Mouse (Mus musculus) kidney, embryonic 14.5 days (tissue): Measurements from ENCODE around the gene Cyp2d11. TPM values are rescaled to one million over a fixed set of nuclear protein-coding genes. Genes with fewer than 3 reads are reported as not detected.

Experiments
- ATAC-seq: fragments of 200-750 bp; cut with Nextera tagmentation; 2 replicates; pipeline ENCODE4 v1.8.0; 2017; ENCODE audit warnings: moderate number of reproducible peaks, mild to moderate bottlenecking, moderate TSS enrichment, moderate library complexity; ENCODE audit not compliant: low FRiP score, low TSS enrichment
- H3K27ac ChIP-seq: fragments of 300-500 bp; sonication (generic); 2 replicates; pipeline ENCODE4 v1.5.1; 2014; ENCODE audit warnings: low read depth, mild to moderate bottlenecking, low read length, moderate library complexity, mixed read lengths
- H3K27me3 ChIP-seq: fragments of 300-500 bp; sonication (generic); 2 replicates; pipeline ENCODE4 v1.6.1; 2014; ENCODE audit warnings: mild to moderate bottlenecking, low read length; ENCODE audit not compliant: control insufficient read depth, insufficient read depth
- H3K36me3 ChIP-seq: fragments of 300-500 bp; sonication (generic); 2 replicates; pipeline ENCODE4 v1.6.1; 2014; ENCODE audit warnings: low read length, mixed read lengths; ENCODE audit not compliant: control insufficient read depth, insufficient read depth
- H3K4me1 ChIP-seq: fragments of 300-500 bp; sonication (generic); 2 replicates; pipeline ENCODE4 v1.6.1; 2014; ENCODE audit warnings: low read length, mixed read lengths; ENCODE audit not compliant: control insufficient read depth, insufficient read depth
- H3K4me2 ChIP-seq: fragments of 300-500 bp; sonication (generic); replicated peaks from 2 replicates; pipeline ENCODE4 v1.6.1; 2014; ENCODE audit warnings: low read depth, mild to moderate bottlenecking, low read length
- H3K4me3 ChIP-seq: fragments of 300-500 bp; sonication (generic); 2 replicates; pipeline ENCODE4 v1.5.1; 2014; ENCODE audit warnings: mild to moderate bottlenecking, low read length
- H3K9ac ChIP-seq: fragments of 300-500 bp; sonication (generic); 2 replicates; pipeline ENCODE4 v1.6.1; 2014; ENCODE audit warnings: low read depth, mild to moderate bottlenecking, low read length, moderate library complexity
- H3K9me3 ChIP-seq: fragments of 300-500 bp; sonication (generic); 2 replicates; pipeline ENCODE4 v1.6.1; 2016; ENCODE audit warnings: low read length; ENCODE audit not compliant: control insufficient read depth
- WGBS: fragments of 180-500 bp; shearing (Covaris S2); extraction: QIAGEN DNeasy Blood & Tissue Kit; methylation state at CpG from one replicate; pipeline ENCODE4 v1.1.7; 2014; 5-methylcytosine and 5-hydroxymethylcytosine counted together
- polyA plus RNA-seq: library from polyadenylated mRNA; unstranded; fragments of >200 nt; fragmentation: Nextera tagmentation; extraction: Ambion mirVana; gene quantifications from 2 replicates; pipeline ENCODE4 v1.2.1, GENCODE M21; 2014

Cyp2d11 gene
- polyA plus RNA-seq, 1 experiment from 2014 or later, result not detected

DNA sequence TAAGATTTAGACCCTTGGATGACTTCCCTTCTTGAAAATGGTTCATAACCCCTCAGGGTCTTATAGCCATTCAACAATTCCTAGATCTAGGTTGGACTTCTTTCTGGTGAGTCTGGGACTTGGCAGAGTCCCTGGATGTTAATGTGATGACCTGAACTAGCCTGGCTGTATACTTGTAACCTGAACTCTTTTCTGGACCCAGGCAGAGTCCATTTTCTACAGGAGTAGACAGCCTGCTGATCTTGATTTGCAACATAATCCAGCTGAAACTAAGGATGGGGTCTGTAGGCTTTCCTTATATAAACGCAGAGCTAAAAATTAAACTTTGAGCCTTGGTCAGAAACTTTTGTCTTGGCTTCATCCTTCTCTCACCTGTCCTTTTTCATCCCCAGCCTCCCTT, 24.8 kb upstream of the Cyp2d11 start:
- ATAC-seq, result no peak
- 81% methylated on average over 1 of the region's 1 CpGs for WGBS
- Histone ChIP-seq H3K4me1 (peaks cover 7% of the 10 kb centered on the region; the same call in 1 of the 2 replicates), H3K4me2 (no peak overlapping the region), H3K9me3 (no peaks in the 10 kb centered on the region), H3K27me3 (no peaks in the 10 kb centered on the region), H3K9ac (no peak overlapping the region), H3K4me3 (no peak overlapping the region), H3K36me3 (no peaks in the 10 kb centered on the region), H3K27ac (no peak overlapping the region)

GRCm38 (mm10) chr15:82416797-82417789, 23.3 kb upstream of the Cyp2d11 start:
- Histone ChIP-seq H3K4me3 (no peak overlapping the region), H3K27me3 (no peaks in the 10 kb centered on the region), H3K4me1 (peaks cover 7% of the 10 kb centered on the region; the same call in 1 of the 2 replicates), H3K4me2 (peak overlapping the region; percentile 32; the same call in 1 of the 2 replicates), H3K9ac (0 out of 2 replicates have a peak overlapping the region, but pooled peaks have one; percentile 18), H3K36me3 (no peaks in the 10 kb centered on the region), H3K27ac (no peak overlapping the region), H3K9me3 (no peaks in the 10 kb centered on the region)
- 30% methylated on average over 16 of the region's 16 CpGs for WGBS
- peak; percentile 88 for ATAC-seq

GRCm38 (mm10) chr15:82407536-82407935, 13.7 kb upstream of the Cyp2d11 start:
- ATAC-seq, result no peak
- Histone ChIP-seq H3K27me3 (no peaks in the 10 kb centered on the region), H3K9ac (no peak overlapping the region), H3K27ac (no peak overlapping the region), H3K4me2 (no peak overlapping the region), H3K36me3 (no peaks in the 10 kb centered on the region), H3K9me3 (no peaks in the 10 kb centered on the region), H3K4me3 (no peak overlapping the region), H3K4me1 (no peaks in the 10 kb centered on the region)
- WGBS, result 82% methylated on average over 4 of the region's 4 CpGs

DNA sequence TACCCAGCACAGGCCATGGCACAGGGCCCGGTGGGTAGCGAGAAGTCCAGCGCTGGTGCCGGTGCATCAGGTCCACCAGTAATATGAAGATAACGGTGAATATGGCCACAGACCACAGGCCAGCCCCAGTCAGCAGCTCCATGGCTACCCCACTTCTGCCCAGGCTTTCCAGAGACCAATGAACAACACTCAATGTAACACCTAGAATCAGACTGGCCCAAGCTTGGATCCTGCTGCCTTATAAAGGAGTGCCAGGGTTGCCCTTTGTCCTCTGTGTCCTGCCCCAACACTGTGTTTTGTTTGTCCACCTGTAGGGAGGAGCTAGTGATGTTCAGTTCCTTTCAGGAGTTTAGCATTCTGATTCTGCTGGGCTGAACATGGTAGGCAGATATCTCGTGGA, 13.2 kb upstream of the Cyp2d11 start, which contains the start of gene Cyp2d10:
Gene Cyp2d10 (minus strand): TSS at position 215 of the 400 bp plus-strand sequence.
- no peak within 1 kb of the TSS for H3K27ac ChIP-seq
- WGBS, result 95% methylated on average over 6 of the region's 6 CpGs
- H3K9ac ChIP-seq, result no peak within 1 kb of the TSS
- no peaks in the 10 kb centered on the region for H3K9me3 ChIP-seq
- H3K4me1 ChIP-seq, result no peaks in the 10 kb centered on the region
- H3K27me3 ChIP-seq, result no peaks in the 10 kb centered on the region
- no peak within 1 kb of the TSS for H3K4me2 ChIP-seq
- H3K36me3 ChIP-seq, result no peaks in the 10 kb centered on the region
- no peak for ATAC-seq
- H3K4me3 ChIP-seq, result no peak within 1 kb of the TSS

- no peaks in the 10 kb centered on the region for H3K27me3 ChIP-seq
- H3K4me1 ChIP-seq, result no peaks in the 10 kb centered on the region
- ATAC-seq, result no peak
- 95% methylated on average over 3 of the region's 3 CpGs for WGBS
- no peaks in the 10 kb centered on the region for H3K9me3 ChIP-seq
- H3K4me2 ChIP-seq, result no peak overlapping the region
- no peak overlapping the region for H3K9ac ChIP-seq
- H3K4me3 ChIP-seq, result no peak overlapping the region
- no peaks in the 10 kb centered on the region for H3K36me3 ChIP-seq
- H3K27ac ChIP-seq, result no peak overlapping the region
These were observed 10.3 kb upstream of the Cyp2d11 start for GRCm38 (mm10) chr15:82404163-82404562.

DNA sequence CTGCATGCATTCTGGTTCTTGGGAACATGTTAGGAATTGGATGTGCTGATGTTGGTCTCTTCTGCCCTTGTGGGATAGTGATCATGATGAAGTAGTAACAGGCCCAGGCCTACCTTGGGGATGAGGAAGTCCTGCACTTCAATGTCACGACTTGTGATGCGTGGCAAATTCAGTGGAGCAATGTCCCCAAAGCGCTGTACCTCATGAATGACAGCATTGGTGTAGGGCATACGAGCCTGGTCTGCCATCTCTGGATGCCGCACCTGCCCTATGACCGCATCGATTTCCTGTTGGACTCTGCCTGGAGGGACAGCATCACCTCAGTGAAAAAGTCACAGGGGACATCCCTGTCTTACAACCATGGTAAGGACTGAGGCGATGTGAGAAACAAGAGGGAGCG, 9.8 kb upstream of the Cyp2d11 start:
- no peak overlapping the region for H3K4me2 ChIP-seq
- H3K9ac ChIP-seq, result no peak overlapping the region
- 93% methylated on average over 9 of the region's 9 CpGs for WGBS
- H3K4me1 ChIP-seq, result no peaks in the 10 kb centered on the region
- no peak overlapping the region for H3K4me3 ChIP-seq
- no peak for ATAC-seq
- no peak overlapping the region for H3K27ac ChIP-seq
- H3K9me3 ChIP-seq, result no peaks in the 10 kb centered on the region
- no peaks in the 10 kb centered on the region for H3K27me3 ChIP-seq
- no peaks in the 10 kb centered on the region for H3K36me3 ChIP-seq

DNA sequence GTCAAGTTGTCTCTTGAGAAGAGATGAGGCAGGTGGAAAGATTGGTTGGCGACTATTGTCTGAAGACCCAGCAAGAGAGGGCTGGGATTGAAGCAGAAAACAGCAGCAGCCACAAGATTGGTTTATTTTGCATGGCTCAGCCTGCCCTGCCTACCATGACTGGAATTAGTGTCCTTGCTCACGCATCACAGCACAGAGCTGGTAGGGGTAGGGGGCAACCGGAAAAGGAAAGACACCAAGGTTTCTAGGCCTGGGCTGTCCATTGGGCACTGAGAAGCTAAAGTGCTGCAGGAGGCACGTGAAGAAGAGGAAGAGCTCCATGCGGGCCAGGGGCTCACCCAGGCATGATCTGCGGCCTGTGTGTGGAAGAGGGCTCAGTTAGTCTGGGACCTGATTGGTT, 8.9 kb upstream of the Cyp2d11 start:
- no peak overlapping the region for H3K27ac ChIP-seq
- 86% methylated on average over 6 of the region's 6 CpGs for whole genome bisulfite sequencing
- no peaks in the 10 kb centered on the region for H3K36me3 ChIP-seq
- H3K4me1 ChIP-seq, result no peaks in the 10 kb centered on the region
- ATAC-seq, result no peak
- H3K9me3 ChIP-seq, result no peaks in the 10 kb centered on the region
- no peak overlapping the region for H3K4me2 ChIP-seq
- H3K27me3 ChIP-seq, result no peaks in the 10 kb centered on the region
- H3K9ac ChIP-seq, result no peak overlapping the region
- H3K4me3 ChIP-seq, result no peak overlapping the region

DNA sequence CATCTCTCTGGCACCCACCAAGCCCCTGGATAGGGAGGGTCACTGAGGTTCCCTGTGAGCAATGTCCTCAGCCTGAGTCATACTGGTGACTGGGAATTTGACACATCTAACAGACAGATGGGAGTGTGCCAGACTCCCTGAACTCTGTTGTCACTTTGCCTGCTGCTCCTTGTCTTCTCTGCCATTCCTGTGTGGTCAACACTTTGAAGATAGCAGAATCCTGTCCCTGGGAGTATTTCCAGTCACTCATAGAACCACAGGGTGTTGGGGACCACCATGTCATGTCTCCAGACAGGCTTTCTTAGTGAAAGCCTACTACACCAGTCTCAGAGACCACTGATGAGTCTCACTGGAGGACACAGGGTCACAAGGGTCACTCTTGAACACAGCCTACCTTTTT, 8.3 kb upstream of the Cyp2d11 start:
- Histone ChIP-seq H3K4me3 (no peak overlapping the region), H3K36me3 (no peaks in the 10 kb centered on the region), H3K27me3 (no peaks in the 10 kb centered on the region), H3K9ac (no peak overlapping the region), H3K9me3 (no peaks in the 10 kb centered on the region), H3K4me1 (no peaks in the 10 kb centered on the region), H3K4me2 (no peak overlapping the region), H3K27ac (no peak overlapping the region)
- no peak for ATAC-seq

GRCm38 (mm10) chr15:82401516-82401915, 7.7 kb upstream of the Cyp2d11 start:
- no peaks in the 10 kb centered on the region for H3K27me3 ChIP-seq
- ATAC-seq, result no peak
- no peak overlapping the region for H3K4me2 ChIP-seq
- no peaks in the 10 kb centered on the region for H3K4me1 ChIP-seq
- 67% methylated on average over 2 of the region's 2 CpGs for WGBS
- H3K36me3 ChIP-seq, result no peaks in the 10 kb centered on the region
- no peak overlapping the region for H3K27ac ChIP-seq
- H3K9ac ChIP-seq, result no peak overlapping the region
- no peaks in the 10 kb centered on the region for H3K9me3 ChIP-seq
- H3K4me3 ChIP-seq, result no peak overlapping the region
